Mouse (Mus musculus) midbrain, embryonic 15.5 days (tissue): ENCODE results near the gene Btnl10. TPM values are rescaled to one million over a fixed set of nuclear protein-coding genes. Genes with fewer than 3 reads are reported as not detected.

Source experiments
- ATAC-seq: fragments of 200-750 bp; cut with Nextera tagmentation; replicated peaks from 2 replicates; pipeline ENCODE4 v1.8.0; 2017; ENCODE audit warnings: moderate TSS enrichment
- H3K27ac ChIP-seq: fragments of 300-500 bp; sonication (generic); 2 replicates; pipeline ENCODE4 v1.5.1; 2015; ENCODE audit warnings: mild to moderate bottlenecking, inconsistent platforms
- H3K27me3 ChIP-seq: fragments of 300-500 bp; sonication (generic); replicated peaks from 2 replicates; pipeline ENCODE4 v1.6.1; 2015; ENCODE audit warnings: inconsistent platforms
- H3K36me3 ChIP-seq: fragments of 300-500 bp; sonication (generic); replicated peaks from 2 replicates; pipeline ENCODE4 v1.6.1; 2015; ENCODE audit warnings: inconsistent platforms
- H3K4me1 ChIP-seq: fragments of 300-500 bp; sonication (generic); 2 replicates; pipeline ENCODE4 v1.6.1; 2015; ENCODE audit warnings: inconsistent platforms
- H3K4me2 ChIP-seq: fragments of 300-500 bp; sonication (generic); 2 replicates; pipeline ENCODE4 v1.6.1; 2015; ENCODE audit warnings: inconsistent platforms, mild to moderate bottlenecking, moderate library complexity
- H3K4me3 ChIP-seq: fragments of 300-500 bp; sonication (generic); 2 replicates; pipeline ENCODE4 v1.5.1; 2015; ENCODE audit warnings: mild to moderate bottlenecking, inconsistent platforms
- H3K9ac ChIP-seq: fragments of 300-500 bp; sonication (generic); 2 replicates; pipeline ENCODE4 v1.6.1; 2015; ENCODE audit warnings: mild to moderate bottlenecking, inconsistent platforms
- H3K9me3 ChIP-seq: fragments of 300-500 bp; sonication (generic); 2 replicates; pipeline ENCODE4 v1.6.1; 2016; ENCODE audit warnings: inconsistent platforms
- WGBS: fragments of 180-500 bp; shearing (Covaris S2); methylation state at CpG from one replicate; pipeline ENCODE4 v1.1.7; 2015; ENCODE audit warnings: mixed read lengths; 5-methylcytosine and 5-hydroxymethylcytosine counted together
- polyA plus RNA-seq: library from polyadenylated mRNA; unstranded; fragments of >200 nt; fragmentation: Nextera tagmentation; extraction: Ambion mirVana; gene quantifications from 2 replicates; pipeline ENCODE4 v1.2.1, GENCODE M21; 2015

The Btnl10 gene
- polyA plus RNA-seq, 1 experiment from 2014 or later = not detected

DNA sequence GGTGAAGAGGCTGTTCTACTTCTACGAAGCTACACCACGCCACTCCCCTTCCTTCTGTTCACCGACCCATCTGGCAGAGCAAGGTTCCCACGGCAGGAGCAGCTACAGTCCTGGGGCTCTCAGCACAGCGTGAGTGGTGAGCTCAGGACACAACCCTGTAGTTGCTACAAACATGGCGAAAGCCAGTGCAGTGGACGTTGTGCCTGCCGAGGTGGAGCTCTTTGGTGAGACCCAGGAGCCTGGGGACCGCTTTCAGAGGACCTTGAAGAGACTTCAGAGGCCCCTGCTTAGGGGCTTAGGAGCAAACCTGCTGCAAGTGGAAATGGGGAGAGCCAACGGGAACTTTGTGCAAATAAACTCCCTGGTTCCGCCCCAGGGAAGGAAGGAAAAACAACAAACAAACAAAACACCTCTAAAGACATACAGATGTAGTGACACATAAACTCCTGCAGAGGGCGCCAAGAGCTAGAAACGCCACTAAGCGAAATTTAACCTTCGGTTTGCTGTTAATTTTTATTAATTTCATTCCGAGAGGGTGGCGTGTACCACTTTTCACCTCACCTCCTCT, 3.2 kb upstream of the Btnl10 start:
- 0 out of 2 replicates have a peak, but pooled peaks cover 3% of the 10 kb centered on the region for H3K27me3 ChIP-seq
- peak overlapping the region; percentile 60 for H3K4me2 ChIP-seq
- 18% methylated on average over 17 of the region's 17 CpGs for WGBS
- no peaks in the 10 kb centered on the region for H3K9me3 ChIP-seq
- H3K4me3 ChIP-seq = peak overlapping the region; percentile 31
- no peak overlapping the region for H3K27ac ChIP-seq
- peak overlapping the region; percentile 21; the same call in 1 of the 2 replicates for H3K9ac ChIP-seq
- no peaks in the 10 kb centered on the region for H3K36me3 ChIP-seq
- ATAC-seq = no peak
- peaks cover 11% of the 10 kb centered on the region for H3K4me1 ChIP-seq

DNA sequence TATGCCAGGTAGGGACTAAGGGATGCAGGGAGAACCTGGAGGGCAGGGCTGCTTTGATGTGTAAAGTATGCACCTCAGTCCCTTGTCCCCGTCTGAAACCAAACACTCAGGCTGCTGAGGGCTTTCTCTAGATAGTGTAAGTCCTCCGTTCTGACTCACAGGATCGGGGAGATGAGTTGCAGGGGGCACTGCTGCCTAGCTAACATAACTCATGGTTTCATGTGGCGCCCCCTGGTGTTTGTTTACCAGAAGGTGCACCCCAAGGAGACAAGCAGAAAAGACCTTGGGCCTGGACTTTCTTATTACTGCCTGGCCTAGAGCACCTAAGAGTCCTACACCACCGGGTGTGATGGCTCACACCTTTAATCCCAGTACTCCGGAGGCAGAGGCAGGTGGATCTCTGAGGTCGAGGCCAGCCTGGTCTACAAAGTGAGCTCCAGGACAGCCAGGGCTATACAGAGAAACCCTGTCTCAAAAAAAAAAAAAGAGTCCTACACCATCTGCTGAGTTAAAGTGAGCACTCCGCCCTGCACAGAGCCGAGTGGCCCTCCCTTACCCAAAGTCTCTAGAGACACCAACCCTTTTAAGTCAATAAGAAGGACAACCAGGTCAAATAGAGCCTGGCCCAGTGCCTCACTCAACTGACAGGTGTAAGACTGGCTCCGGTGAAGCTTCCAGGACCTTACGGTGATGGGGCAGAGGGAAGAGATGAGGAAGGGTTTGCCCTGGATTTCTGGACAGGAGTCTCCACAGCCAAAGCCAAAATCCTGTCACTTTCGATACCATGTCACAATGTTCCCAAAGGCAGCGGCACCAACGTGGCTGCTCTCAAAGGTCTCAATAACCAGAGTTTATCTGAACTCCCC, 596 bp upstream of the Btnl10 start:
- Histone ChIP-seq H3K9ac (no peak overlapping the region), H3K4me1 (peaks cover 11% of the 10 kb centered on the region), H3K27ac (no peak overlapping the region), H3K9me3 (no peaks in the 10 kb centered on the region), H3K4me3 (no peak overlapping the region), H3K27me3 (0 out of 2 replicates have a peak, but pooled peaks cover 3% of the 10 kb centered on the region), H3K4me2 (no peak overlapping the region), H3K36me3 (no peaks in the 10 kb centered on the region)
- no peak for ATAC-seq
- 56% methylated on average over 14 of the region's 14 CpGs for WGBS

DNA sequence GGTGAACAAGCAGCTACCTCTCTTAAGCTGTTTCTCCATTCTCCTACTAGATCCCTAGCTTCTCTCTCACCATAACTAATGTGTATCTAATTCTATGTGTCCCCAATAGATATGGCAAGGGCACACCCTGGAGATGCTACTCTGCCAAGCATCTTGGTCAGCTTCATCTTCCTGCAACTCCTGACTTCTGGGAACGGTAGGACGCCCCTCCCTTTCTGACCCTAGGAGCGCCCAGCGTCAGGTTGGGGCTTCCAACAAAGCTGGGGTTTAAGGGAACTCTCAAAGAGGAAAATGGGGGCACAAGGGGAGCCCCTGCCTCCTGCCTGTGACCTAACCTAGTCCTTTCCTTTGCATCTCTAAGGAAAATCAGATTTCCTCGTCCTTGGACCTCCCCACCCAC, 1.1 kb downstream of the Btnl10 start:
- Histone ChIP-seq H3K4me1 (peaks cover 11% of the 10 kb centered on the region), H3K4me2 (no peak overlapping the region), H3K9me3 (no peaks in the 10 kb centered on the region), H3K27ac (no peak overlapping the region), H3K4me3 (no peak overlapping the region), H3K9ac (no peak overlapping the region), H3K36me3 (no peaks in the 10 kb centered on the region), H3K27me3 (0 out of 2 replicates have a peak, but pooled peaks cover 3% of the 10 kb centered on the region)
- WGBS = 79% methylated on average over 5 of the region's 5 CpGs
- ATAC-seq = no peak

DNA sequence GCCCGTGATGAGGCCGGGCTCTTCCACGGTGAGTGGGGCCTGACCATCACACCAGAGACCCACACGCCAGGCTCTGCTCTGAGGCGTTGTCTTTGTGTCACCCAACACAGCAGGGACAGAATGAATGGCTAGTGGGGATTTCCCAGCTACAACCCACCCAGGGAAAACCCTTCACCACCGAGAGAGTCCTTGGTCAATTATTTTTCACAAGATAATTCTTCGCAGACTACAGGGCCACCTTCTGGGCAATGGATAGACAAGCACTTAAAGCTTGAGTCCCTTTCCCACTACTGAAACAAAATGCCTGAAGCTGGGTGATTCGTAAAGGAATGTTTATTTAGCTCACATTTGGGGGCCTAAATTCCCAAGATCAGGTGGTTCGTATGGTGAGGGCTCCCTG, 4.7 kb downstream of the Btnl10 start:
- no peak overlapping the region for H3K4me2 ChIP-seq
- H3K27me3 ChIP-seq = 0 out of 2 replicates have a peak, but pooled peaks cover 3% of the 10 kb centered on the region
- H3K9me3 ChIP-seq = no peaks in the 10 kb centered on the region
- WGBS = 80% methylated on average over 9 of the region's 9 CpGs
- no peak overlapping the region for H3K27ac ChIP-seq
- H3K4me3 ChIP-seq = no peak overlapping the region
- H3K36me3 ChIP-seq = no peaks in the 10 kb centered on the region
- no peak for ATAC-seq
- no peaks in the 10 kb centered on the region for H3K4me1 ChIP-seq
- H3K9ac ChIP-seq = no peak overlapping the region

DNA sequence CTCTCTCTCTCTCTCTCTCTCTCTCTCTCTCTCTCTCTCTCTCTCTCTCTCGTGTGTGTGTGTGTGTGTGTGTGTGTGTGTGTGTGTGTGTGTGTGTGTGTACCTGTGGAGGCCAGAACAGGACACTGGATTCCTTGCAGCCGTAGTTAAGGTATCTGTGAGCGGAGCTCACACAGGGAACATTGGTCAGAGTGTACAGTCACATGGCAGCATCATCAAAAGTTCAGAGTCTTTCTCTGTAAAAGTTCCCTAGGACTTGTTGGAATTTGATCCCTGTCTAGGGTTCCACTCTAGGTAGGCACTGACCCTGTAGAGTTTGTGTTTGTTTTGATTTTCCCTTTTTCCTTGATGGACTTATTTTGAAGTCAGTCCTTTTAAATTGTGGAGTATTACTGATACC, 8.9 kb downstream of the Btnl10 start:
- H3K4me3 ChIP-seq = no peak overlapping the region
- no peak overlapping the region for H3K9ac ChIP-seq
- H3K4me1 ChIP-seq = peaks cover 4% of the 10 kb centered on the region; the same call in 1 of the 2 replicates
- 91% methylated on average over 2 of the region's 3 CpGs for WGBS
- H3K27me3 ChIP-seq = no peaks in the 10 kb centered on the region
- H3K4me2 ChIP-seq = no peak overlapping the region
- H3K27ac ChIP-seq = no peak overlapping the region
- H3K9me3 ChIP-seq = no peaks in the 10 kb centered on the region
- no peak for ATAC-seq
- peaks cover 8% of the 10 kb centered on the region for H3K36me3 ChIP-seq

DNA sequence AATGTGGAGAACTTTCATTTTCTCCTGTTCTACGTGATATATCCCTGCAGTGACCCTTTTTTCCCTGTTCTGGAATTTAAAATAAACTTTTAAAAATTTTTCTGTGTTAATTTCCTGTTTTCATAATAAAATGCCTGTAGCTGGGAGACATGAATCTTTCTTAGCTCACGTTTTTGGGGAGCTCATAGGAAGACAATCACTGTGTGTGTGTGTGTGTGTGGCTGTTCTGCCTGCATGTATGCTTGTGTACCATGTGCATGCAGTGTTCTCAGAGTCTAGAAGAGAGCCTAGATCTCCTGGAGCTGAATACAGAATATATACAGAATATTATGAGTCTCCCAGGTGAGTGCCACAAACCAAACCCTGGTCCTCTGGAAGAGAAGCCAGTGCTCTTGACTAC, 9.3 kb downstream of the Btnl10 start:
- peaks cover 4% of the 10 kb centered on the region; the same call in 1 of the 2 replicates for H3K4me1 ChIP-seq
- no peaks in the 10 kb centered on the region for H3K27me3 ChIP-seq
- H3K4me3 ChIP-seq = no peak overlapping the region
- WGBS = 83% methylated on average over 2 of the region's 2 CpGs
- ATAC-seq = no peak
- peaks cover 12% of the 10 kb centered on the region for H3K36me3 ChIP-seq
- H3K27ac ChIP-seq = no peak overlapping the region
- no peak overlapping the region for H3K9ac ChIP-seq
- H3K9me3 ChIP-seq = no peaks in the 10 kb centered on the region
- H3K4me2 ChIP-seq = no peak overlapping the region

DNA sequence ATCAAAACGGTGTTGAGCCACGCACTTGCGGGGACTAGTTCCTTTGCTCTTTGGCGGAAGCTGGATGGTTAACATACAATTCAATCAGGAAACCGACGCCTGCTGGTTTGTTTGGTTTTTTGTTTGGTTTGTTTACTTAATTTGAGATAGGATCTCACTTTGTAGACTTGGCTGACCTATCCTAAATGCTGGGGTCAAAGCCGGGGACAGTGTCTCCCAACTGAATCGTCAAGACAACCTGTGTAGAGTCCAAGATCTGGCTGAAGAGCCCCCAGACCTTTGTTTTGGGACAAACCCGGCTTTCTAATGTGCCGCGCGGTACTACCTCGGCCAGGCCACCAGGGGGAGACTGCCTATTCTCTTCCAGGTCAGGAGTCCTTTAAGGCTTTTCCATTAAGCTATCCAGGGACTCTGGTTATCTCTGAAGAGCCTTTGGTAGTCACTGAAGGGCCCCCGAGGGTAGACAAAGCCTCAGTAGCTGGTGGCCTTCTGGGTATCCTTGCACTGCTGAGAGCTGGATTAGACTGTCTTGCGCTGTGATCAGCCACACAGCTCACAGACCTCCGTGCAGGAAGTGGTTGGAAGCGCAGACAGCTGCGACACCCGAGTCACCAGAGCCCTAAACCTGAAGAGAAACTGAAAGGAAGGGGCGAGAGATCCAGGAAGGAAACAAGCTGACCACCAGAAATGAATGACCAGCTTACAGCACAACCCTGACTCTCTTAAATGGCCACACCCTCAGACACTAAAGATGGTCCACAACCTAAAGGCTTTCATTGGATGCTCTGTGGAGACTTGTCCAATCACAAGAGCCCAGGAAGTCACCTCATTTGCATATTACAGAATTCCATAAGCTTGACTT, 10.3 kb downstream of the Btnl10 start:
- Histone ChIP-seq H3K4me3 (0 out of 2 replicates have a peak overlapping the region, but pooled peaks have one; percentile 3), H3K27ac (peak overlapping the region; percentile 49), H3K27me3 (no peaks in the 10 kb centered on the region), H3K36me3 (peaks cover 22% of the 10 kb centered on the region), H3K4me2 (peak overlapping the region; percentile 30), H3K9me3 (no peaks in the 10 kb centered on the region), H3K9ac (no peak overlapping the region), H3K4me1 (peaks cover 4% of the 10 kb centered on the region; the same call in 1 of the 2 replicates)
- WGBS = 33% methylated on average over 20 of the region's 20 CpGs
- peak; percentile 74 for ATAC-seq

DNA sequence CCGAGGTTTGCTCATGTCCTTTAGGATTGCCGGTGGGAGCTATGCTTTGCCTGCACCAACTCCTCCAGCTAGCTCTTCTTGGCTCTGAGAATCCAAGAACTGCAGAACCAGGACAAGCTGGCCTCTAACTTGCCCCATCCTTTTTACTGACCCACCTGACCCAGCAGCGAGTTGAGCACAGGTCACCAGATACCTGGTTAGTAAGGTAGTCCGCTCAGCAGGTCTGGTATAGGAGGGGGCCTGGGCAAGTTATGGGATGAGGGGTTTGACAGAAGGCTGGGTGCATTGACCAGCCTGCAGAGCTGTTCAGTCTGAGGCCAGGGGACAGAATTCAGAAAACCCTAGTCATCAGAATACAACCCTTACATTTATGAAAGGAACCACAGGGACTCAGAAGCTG, 11.3 kb downstream of the Btnl10 start:
- WGBS = 69% methylated on average over 4 of the region's 4 CpGs
- Histone ChIP-seq H3K27me3 (no peaks in the 10 kb centered on the region), H3K4me3 (no peak overlapping the region), H3K4me2 (no peak overlapping the region), H3K36me3 (peaks cover 32% of the 10 kb centered on the region), H3K4me1 (peaks cover 4% of the 10 kb centered on the region; the same call in 1 of the 2 replicates), H3K9me3 (no peaks in the 10 kb centered on the region), H3K27ac (no peak overlapping the region), H3K9ac (no peak overlapping the region)
- ATAC-seq = no peak

DNA sequence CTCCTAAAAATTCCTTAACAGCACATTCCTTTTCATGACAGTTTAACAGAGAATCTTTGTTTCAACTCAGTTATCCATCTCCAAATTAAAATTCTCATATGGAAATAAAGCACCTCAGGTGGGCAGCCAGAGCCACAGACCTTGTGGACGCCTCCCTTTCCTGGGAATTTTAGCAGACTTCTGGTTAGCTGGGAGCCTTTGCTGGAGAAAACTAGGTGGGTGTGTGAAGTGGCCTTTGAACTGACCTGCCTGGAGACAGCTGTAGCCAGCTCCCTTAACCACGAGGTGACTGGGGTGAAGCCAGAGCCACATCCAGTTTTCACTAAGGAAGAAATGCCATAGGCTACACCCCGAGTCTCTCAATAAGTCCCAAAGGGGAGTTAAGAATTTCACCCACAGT, 11.9 kb downstream of the Btnl10 start:
- ATAC-seq = no peak
- Histone ChIP-seq H3K27ac (no peak overlapping the region), H3K9ac (no peak overlapping the region), H3K4me3 (no peak overlapping the region), H3K4me2 (no peak overlapping the region), H3K9me3 (no peaks in the 10 kb centered on the region), H3K4me1 (peaks cover 4% of the 10 kb centered on the region; the same call in 1 of the 2 replicates), H3K27me3 (no peaks in the 10 kb centered on the region), H3K36me3 (peaks cover 36% of the 10 kb centered on the region)
- 70% methylated on average over 3 of the region's 3 CpGs for WGBS

DNA sequence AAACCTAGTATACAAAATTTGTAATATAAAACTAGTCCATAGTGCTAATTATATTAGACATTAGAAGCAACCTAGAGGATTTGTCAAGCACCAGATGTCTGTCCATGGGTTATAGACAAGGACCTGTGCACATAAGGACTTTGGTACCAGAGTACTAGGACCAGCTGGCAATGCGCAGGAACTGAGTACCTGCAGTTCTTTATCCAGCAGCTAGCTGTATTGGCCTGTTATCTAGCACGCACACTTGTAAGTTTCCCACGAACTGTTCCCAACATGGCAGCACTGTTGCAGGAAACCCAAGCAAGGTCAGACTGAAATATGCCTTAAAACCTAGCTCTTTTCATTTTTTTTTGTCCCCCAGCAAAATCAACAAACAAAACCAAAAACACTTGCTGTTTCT, 12.5 kb downstream of the Btnl10 start:
- H3K4me3 ChIP-seq = no peak overlapping the region
- no peak overlapping the region for H3K27ac ChIP-seq
- 85% methylated on average over 3 of the region's 3 CpGs for WGBS

DNA sequence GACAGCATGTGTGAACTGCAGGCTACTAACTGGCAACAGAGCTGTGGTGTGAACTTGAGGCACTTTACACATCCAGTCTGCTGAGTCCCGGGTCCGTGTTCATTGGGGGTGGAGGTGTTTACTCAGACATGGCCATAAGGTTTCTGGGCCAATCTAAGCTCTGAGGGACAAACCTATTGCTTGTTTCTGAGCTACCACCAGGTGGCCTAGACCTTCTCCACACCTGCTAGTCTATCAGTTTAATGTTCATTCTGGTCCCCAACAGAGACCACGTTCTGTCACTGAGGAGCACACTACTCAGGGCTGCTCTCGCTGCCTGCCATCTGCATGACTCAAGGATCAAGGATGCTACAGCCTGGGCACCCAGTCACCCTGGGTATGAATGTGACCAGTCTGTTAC, 13.9 kb downstream of the Btnl10 start:
- Histone ChIP-seq H3K9me3 (no peaks in the 10 kb centered on the region), H3K36me3 (peaks cover 42% of the 10 kb centered on the region), H3K4me1 (peaks cover 14% of the 10 kb centered on the region), H3K4me2 (no peak overlapping the region), H3K27me3 (no peaks in the 10 kb centered on the region), H3K4me3 (no peak overlapping the region), H3K9ac (no peak overlapping the region), H3K27ac (no peak overlapping the region)
- no peak for ATAC-seq
- 80% methylated on average over 4 of the region's 4 CpGs for WGBS

More for the DNA sequence above, 12.5 kb downstream of the Btnl10 start:
- Histone ChIP-seq H3K27me3 (no peaks in the 10 kb centered on the region), H3K4me2 (no peak overlapping the region), H3K4me1 (peaks cover 4% of the 10 kb centered on the region; the same call in 1 of the 2 replicates), H3K36me3 (peaks cover 36% of the 10 kb centered on the region), H3K9ac (no peak overlapping the region), H3K9me3 (no peaks in the 10 kb centered on the region)
- ATAC-seq = no peak

DNA sequence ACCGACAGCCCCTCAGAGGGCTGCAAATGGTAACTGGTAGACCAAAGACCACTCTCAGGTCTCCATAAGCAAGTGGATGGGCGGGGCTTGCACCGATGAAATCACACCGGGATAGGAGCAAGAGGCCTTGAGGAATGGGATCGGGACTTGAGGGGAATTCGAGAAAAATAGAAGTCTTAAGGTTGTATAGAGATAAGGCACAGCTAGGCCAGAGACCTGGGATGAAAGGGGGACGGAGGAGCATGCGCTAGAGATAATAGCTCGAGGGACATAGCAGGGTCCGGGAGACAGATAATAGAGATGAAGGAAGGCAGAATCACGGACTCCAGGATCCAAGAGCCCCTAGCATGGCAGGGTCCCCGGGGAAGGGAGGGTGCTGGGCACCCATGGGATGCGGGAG, 20.2 kb downstream of the Btnl10 start:
- H3K4me1 ChIP-seq = peaks cover 33% of the 10 kb centered on the region
- peak overlapping the region; percentile 98 for H3K9ac ChIP-seq
- H3K4me3 ChIP-seq = peak overlapping the region; percentile 71
- H3K4me2 ChIP-seq = peak overlapping the region; percentile 91
- H3K36me3 ChIP-seq = peaks cover 22% of the 10 kb centered on the region
- under 1% methylated on average over 13 of the region's 13 CpGs for WGBS
- H3K27ac ChIP-seq = peak overlapping the region; percentile 96
- H3K27me3 ChIP-seq = no peaks in the 10 kb centered on the region
- no peaks in the 10 kb centered on the region for H3K9me3 ChIP-seq
- ATAC-seq = 0 out of 2 replicates have a peak, but pooled peaks have one; percentile 1
